Mouse (Mus musculus): ENCODE results near the gene Shc1.

GRCm38 (mm10) chr3:89419981-89420380, 1.7 kb downstream of the Shc1 start:
- TF ChIP-seq MYOD1 (IDR thresholded peaks at IDR 0.05; ENCODE audit: control insufficient read depth, insufficient read length, low read depth) (no peak), CTCF (IDR thresholded peaks at IDR 0.05; ENCODE audit: control insufficient read depth, insufficient read depth, insufficient read length) (no peak), USF1 (IDR thresholded peaks at IDR 0.05; ENCODE audit: low read depth) (no peak)
